Mouse (Mus musculus) ES-Bruce4 (cell line): ENCODE data around the gene Selenos.
"Not testable (repeated sequence)": the region's sequence is repeated elsewhere in the genome, so short reads cannot be mapped to it uniquely, and the experiment has no call there.

Source experiments
- CTCF ChIP-seq: IDR thresholded peaks from one replicate; pipeline ENCODE4 v1.8.1; 2011; ENCODE audit warnings: low read depth, low read length
- POLR2A ChIP-seq: IDR thresholded peaks from one replicate; pipeline ENCODE4 v1.8.1; 2011; ENCODE audit warnings: low read length; ENCODE audit not compliant: insufficient read depth

GRCm38 (mm10) chr7:66055356-66055755 lies 24.1 kb upstream of the Selenos start:
- TF ChIP-seq POLR2A, CTCF: not testable (repeated sequence)
